Mouse (Mus musculus) embryonic facial prominence, embryonic 14.5 days (tissue): ENCODE measurements at regions not wholly inside any gene's neighbourhood (a gene's known extent, or its start where the extent isn't known, plus 50 kb on each side); places are given as distances from the start of the nearest gene placed in this dataset.
"Not testable (repeated sequence)": the region's sequence is repeated elsewhere in the genome, so short reads cannot be mapped to it uniquely, and the experiment has no call there.

Experiments used
- ATAC-seq: fragments of 200-750 bp; cut with Nextera tagmentation; 2 replicates; pipeline ENCODE4 v1.8.0; 2017; ENCODE audit warnings: low read depth, moderate number of reproducible peaks, moderate TSS enrichment
- DNase-seq: peaks from one replicate; pipeline ENCODE4 v3.0.0-alpha.2; 2015; ENCODE audit warnings: low spot score
- H3K27ac ChIP-seq: fragments of 300-500 bp; sonication (generic); replicated peaks from 2 replicates; pipeline ENCODE4 v1.5.1; 2014; ENCODE audit warnings: low read depth, mild to moderate bottlenecking, low read length, moderate library complexity
- H3K27me3 ChIP-seq: fragments of 300-500 bp; sonication (generic); replicated peaks from 2 replicates; pipeline ENCODE4 v1.6.1; 2014; ENCODE audit warnings: low read length; ENCODE audit not compliant: control insufficient read depth, insufficient read depth
- H3K36me3 ChIP-seq: fragments of 300-500 bp; sonication (generic); 2 replicates; pipeline ENCODE4 v1.6.1; 2014; ENCODE audit warnings: low read length, mixed read lengths; ENCODE audit not compliant: control insufficient read depth, insufficient read depth
- H3K4me1 ChIP-seq: fragments of 300-500 bp; sonication (generic); 2 replicates; pipeline ENCODE4 v1.6.1; 2014; ENCODE audit warnings: antibody characterized with exemption, low read length; ENCODE audit not compliant: control insufficient read depth, insufficient read depth
- H3K4me2 ChIP-seq: fragments of 300-500 bp; sonication (generic); 2 replicates; pipeline ENCODE4 v1.6.1; 2014; ENCODE audit warnings: low read depth, mild to moderate bottlenecking, low read length, moderate library complexity, mixed read lengths
- H3K4me3 ChIP-seq: fragments of 300-500 bp; sonication (generic); 2 replicates; pipeline ENCODE4 v1.5.1; 2014; ENCODE audit warnings: low read depth, mild to moderate bottlenecking, low read length
- H3K9ac ChIP-seq: fragments of 300-500 bp; sonication (generic); 2 replicates; pipeline ENCODE4 v1.6.1; 2014; ENCODE audit warnings: low read depth, mild to moderate bottlenecking, low read length, moderate library complexity, mixed read lengths
- H3K9me3 ChIP-seq: fragments of 300-500 bp; sonication (generic); 2 replicates; pipeline ENCODE4 v1.6.1; 2016; ENCODE audit warnings: low read length; ENCODE audit not compliant: control insufficient read depth
- WGBS: fragments of 180-500 bp; shearing (Covaris S2); extraction: QIAGEN DNeasy Blood & Tissue Kit; methylation state at CpG from one replicate; pipeline ENCODE4 v1.1.7; 2014; 5-methylcytosine and 5-hydroxymethylcytosine counted together

GRCm38 (mm10) chr12:8439486-8439885 is 60.3 kb downstream of the Rhob start:
- Histone ChIP-seq H3K27ac (no peak overlapping the region), H3K27me3 (no peaks in the 10 kb centered on the region), H3K9ac (no peak overlapping the region), H3K4me1 (peaks cover 15% of the 10 kb centered on the region), H3K4me2 (no peak overlapping the region), H3K36me3 (no peaks in the 10 kb centered on the region), H3K4me3 (no peak overlapping the region), H3K9me3 (no peaks in the 10 kb centered on the region)
- ATAC-seq (no peak), DNase-seq (no peak)
- WGBS = 68% methylated on average over 4 of the region's 4 CpGs

GRCm38 (mm10) chr12:8438638-8439037 is 61.2 kb downstream of the Rhob start:
- peaks cover 22% of the 10 kb centered on the region for H3K4me1 ChIP-seq
- DNase-seq (no peak), ATAC-seq (no peak)
- H3K9me3 ChIP-seq = no peaks in the 10 kb centered on the region
- H3K4me2 ChIP-seq = no peak overlapping the region
- no peaks in the 10 kb centered on the region for H3K36me3 ChIP-seq
- 73% methylated on average over 4 of the region's 4 CpGs for WGBS
- H3K9ac ChIP-seq = no peak overlapping the region
- no peak overlapping the region for H3K27ac ChIP-seq
- no peak overlapping the region for H3K4me3 ChIP-seq
- no peaks in the 10 kb centered on the region for H3K27me3 ChIP-seq

GRCm38 (mm10) chr12:8436976-8437580 is 62.7 kb downstream of the Rhob start:
- no peaks in the 10 kb centered on the region for H3K36me3 ChIP-seq
- DNase-seq (no peak), ATAC-seq (no peak)
- no peaks in the 10 kb centered on the region for H3K9me3 ChIP-seq
- no peak overlapping the region for H3K4me3 ChIP-seq
- no peak overlapping the region for H3K9ac ChIP-seq
- 54% methylated on average over 6 of the region's 6 CpGs for WGBS
- H3K4me1 ChIP-seq = peaks cover 30% of the 10 kb centered on the region
- no peak overlapping the region for H3K4me2 ChIP-seq
- no peak overlapping the region for H3K27ac ChIP-seq
- no peaks in the 10 kb centered on the region for H3K27me3 ChIP-seq

GRCm38 (mm10) chr12:8436553-8436952 is 63.3 kb downstream of the Rhob start:
- Histone ChIP-seq H3K27me3 (no peaks in the 10 kb centered on the region), H3K36me3 (no peaks in the 10 kb centered on the region), H3K27ac (no peak overlapping the region), H3K4me1 (peaks cover 34% of the 10 kb centered on the region), H3K4me2 (no peak overlapping the region), H3K4me3 (no peak overlapping the region), H3K9me3 (no peaks in the 10 kb centered on the region), H3K9ac (no peak overlapping the region)
- WGBS = 42% methylated on average over 5 of the region's 5 CpGs
- DNase-seq (no peak), ATAC-seq (no peak)

GRCm38 (mm10) chr12:8435651-8436348 is 64.0 kb downstream of the Rhob start:
- WGBS = 66% methylated on average over 3 of the region's 3 CpGs
- not testable (repeated sequence) for H3K27me3 ChIP-seq
- H3K4me1 ChIP-seq = peaks cover 34% of the 10 kb centered on the region

GRCm38 (mm10) chr12:8428228-8428990 is 71.4 kb downstream of the Rhob start:
- ATAC-seq = peak; percentile 50; the same call in 1 of the 2 replicates
- H3K9me3 ChIP-seq = no peaks in the 10 kb centered on the region
- WGBS = 63% methylated on average over 5 of the region's 5 CpGs

More at GRCm38 (mm10) chr12:8435651-8436348, 64.0 kb downstream of the Rhob start:
- ATAC-seq, H3K9me3 ChIP-seq, DNase-seq, H3K9ac ChIP-seq, H3K36me3 ChIP-seq, H3K4me2 ChIP-seq, H3K27ac ChIP-seq, H3K4me3 ChIP-seq: not testable (repeated sequence)

GRCm38 (mm10) chr12:8424515-8424914 is 75.3 kb downstream of the Rhob start:
- H3K4me2 ChIP-seq = no peak overlapping the region
- no peak overlapping the region for H3K9ac ChIP-seq
- H3K36me3 ChIP-seq = no peaks in the 10 kb centered on the region
- no peaks in the 10 kb centered on the region for H3K27me3 ChIP-seq
- WGBS = 90% methylated on average over 6 of the region's 6 CpGs
- H3K4me3 ChIP-seq = no peak overlapping the region
- no peaks in the 10 kb centered on the region for H3K9me3 ChIP-seq
- H3K4me1 ChIP-seq = 0 out of 2 replicates have a peak, but pooled peaks cover 4% of the 10 kb centered on the region
- no peak for ATAC-seq
- no peak for DNase-seq
- H3K27ac ChIP-seq = no peak overlapping the region

More at GRCm38 (mm10) chr12:8428228-8428990, 71.4 kb downstream of the Rhob start:
- no peak overlapping the region for H3K4me3 ChIP-seq
- H3K27me3 ChIP-seq = no peaks in the 10 kb centered on the region
- peaks cover 13% of the 10 kb centered on the region; the same call in 1 of the 2 replicates for H3K4me1 ChIP-seq
- no peak overlapping the region for H3K9ac ChIP-seq
- H3K27ac ChIP-seq = no peak overlapping the region
- H3K4me2 ChIP-seq = no peak overlapping the region
- no peaks in the 10 kb centered on the region for H3K36me3 ChIP-seq
- no peak for DNase-seq

- WGBS = 41% methylated on average over 5 of the region's 5 CpGs
- H3K36me3 ChIP-seq = no peaks in the 10 kb centered on the region
- no peak overlapping the region for H3K4me3 ChIP-seq
- H3K9me3 ChIP-seq = no peaks in the 10 kb centered on the region
- H3K27me3 ChIP-seq = no peaks in the 10 kb centered on the region
- DNase-seq = no peak
- no peak for ATAC-seq
- peaks cover 7% of the 10 kb centered on the region; the same call in 1 of the 2 replicates for H3K4me1 ChIP-seq
- no peak overlapping the region for H3K4me2 ChIP-seq
- no peak overlapping the region for H3K9ac ChIP-seq
- H3K27ac ChIP-seq = no peak overlapping the region
Measured at GRCm38 (mm10) chr12:8422676-8423075, 77.1 kb downstream of the Rhob start.
